Mouse (Mus musculus) heart, postnatal 36 days (tissue): ENCODE measurements at regions not wholly inside any gene's neighbourhood (a gene's known extent, or its start where the extent isn't known, plus 50 kb on each side); places are given as distances from the start of the nearest gene placed in this dataset.

Source experiments
- DNase-seq, 2 experiments: peaks; one replicate each; pipeline ENCODE4 v3.0.0; 2021 to 2022
- intact Hi-C: fragments of 180-260 bp; cut with DNase I; formaldehyde crosslinking; loops from one replicate; pipeline ENCODE4 v1.15.1; 2025

- intact Hi-C loops: no loop called here
- DNase-seq: no peak
Observed at GRCm38 (mm10) chr2:56083226-56083625, 647.5 kb downstream of the Kcnj3 start.

GRCm38 (mm10) chr2:56109531-56109930, 673.8 kb downstream of the Kcnj3 start:
- DNase-seq: no peak
- intact Hi-C loops: no loop called here

GRCm38 (mm10) chr2:56109975-56110374, 674.2 kb downstream of the Kcnj3 start:
- intact Hi-C loops: loop anchor here (10.0 kb wide), 2 partner anchors 1015 to 1265 kb away; partner anchors contain the start of gene Nr4a2
- no peak for DNase-seq

GRCm38 (mm10) chr2:56114469-56114868, 678.7 kb downstream of the Kcnj3 start:
- DNase-seq: no peak
- intact Hi-C loops: loop anchor here (1.0 to 10.0 kb wide), 3 partner anchors 1010 to 1718 kb away; partner anchors contain the start of gene Nr4a2

- intact Hi-C loops: loop anchor here (5.0 to 10.0 kb wide), 4 partner anchors 1005 to 1798 kb away; partner anchors contain the start of gene Nr4a2
- no peak for DNase-seq
Observed at GRCm38 (mm10) chr2:56119368-56119767, 683.6 kb downstream of the Kcnj3 start.

- DNase-seq: no peak
Observed at GRCm38 (mm10) chr2:56147107-56147615, 711.4 kb downstream of the Kcnj3 start.

GRCm38 (mm10) chr2:56196449-56196848, 760.7 kb downstream of the Kcnj3 start:
- DNase-seq: no peak
- intact Hi-C loops: no loop called here

More at GRCm38 (mm10) chr2:56147107-56147615, 711.4 kb downstream of the Kcnj3 start:
- intact Hi-C loops: no loop called here

GRCm38 (mm10) chr2:56227476-56227875, 791.7 kb downstream of the Kcnj3 start:
- no peak for DNase-seq
- intact Hi-C loops: no loop called here

- intact Hi-C loops: no loop called here
- no peak for DNase-seq
Observed at GRCm38 (mm10) chr2:56233042-56233441, 797.3 kb downstream of the Kcnj3 start.

GRCm38 (mm10) chr2:56257044-56257954, 821.5 kb downstream of the Kcnj3 start:
- intact Hi-C loops: no loop called here
- no peak for DNase-seq

GRCm38 (mm10) chr2:56304920-56305319, 818.9 kb downstream of the Nr4a2 start:
- intact Hi-C loops: no loop called here
- DNase-seq: no peak

- DNase-seq: no peak
- intact Hi-C loops: no loop called here
Observed at GRCm38 (mm10) chr2:56321692-56322091, 802.1 kb downstream of the Nr4a2 start.

- intact Hi-C loops: no loop called here
- DNase-seq: no peak
Observed at GRCm38 (mm10) chr2:56322508-56322907, 801.3 kb downstream of the Nr4a2 start.

GRCm38 (mm10) chr2:56335974-56336373, 787.8 kb downstream of the Nr4a2 start:
- no peak for DNase-seq
- intact Hi-C loops: no loop called here

GRCm38 (mm10) chr2:56364065-56364464, 759.7 kb downstream of the Nr4a2 start:
- intact Hi-C loops: no loop called here
- no peak for DNase-seq
